Mouse (Mus musculus) liver, postnatal 0 days (tissue): Measurements from ENCODE around the gene Gadd45b.

Source experiments
- CTCF ChIP-seq: sonication (generic); IDR thresholded peaks from 2 replicates; pipeline ENCODE4 v1.5.1; 2016; ENCODE audit warnings: antibody characterized with exemption, low read depth
- EP300 ChIP-seq: IDR thresholded peaks from 2 replicates; pipeline ENCODE4 v1.6.1; 2016; ENCODE audit warnings: antibody characterized with exemption, low read depth, mild to moderate bottlenecking

DNA sequence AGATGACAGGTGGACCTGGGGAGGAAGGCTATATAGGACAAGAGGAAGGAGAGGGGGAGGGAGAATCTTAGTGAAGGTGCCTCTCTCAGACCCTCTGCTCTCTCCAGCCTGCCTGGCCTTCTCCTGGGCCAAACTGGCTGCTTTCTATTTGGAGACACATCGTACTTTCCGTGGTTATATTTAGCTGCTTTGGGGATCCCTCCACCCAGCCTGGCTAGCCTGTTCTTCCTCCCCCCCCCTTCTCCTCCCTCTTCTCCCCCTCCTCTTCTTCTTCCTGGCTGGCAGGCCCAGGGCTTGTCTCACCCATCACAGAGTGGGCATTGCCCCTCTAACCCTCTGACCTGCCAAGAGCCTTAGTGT lies 11.1 kb downstream of the Gadd45b start:
- TF ChIP-seq CTCF (no peak), EP300 (no peak)
